Mouse (Mus musculus): ENCODE measurements around the gene Car5a.

Gene Car5a

GRCm38 (mm10) chr8:121880818-121881217 lies 63.9 kb downstream of the Car5a start:
- DNase-seq (ENCODE audit: low read depth) = no peak

- no peak for DNase-seq (ENCODE audit: low read depth)
Measured at GRCm38 (mm10) chr8:121879712-121880111, 65.0 kb downstream of the Car5a start.

GRCm38 (mm10) chr8:121877828-121878480 lies 66.8 kb downstream of the Car5a start:
- DNase-seq (ENCODE audit: low read depth) = no peak

- DNase-seq (ENCODE audit: low read depth) = no peak
Measured at GRCm38 (mm10) chr8:121877212-121877611, 67.5 kb downstream of the Car5a start.

- DNase-seq (ENCODE audit: low read depth) = no peak
Measured at GRCm38 (mm10) chr8:121875517-121875916, 69.2 kb downstream of the Car5a start.

- no peak for DNase-seq (ENCODE audit: low read depth)
Measured at GRCm38 (mm10) chr8:121875045-121875444, 69.7 kb downstream of the Car5a start.

GRCm38 (mm10) chr8:121874031-121874430 lies 70.7 kb downstream of the Car5a start:
- DNase-seq (ENCODE audit: low read depth) = peak; percentile 34

- DNase-seq (ENCODE audit: low read depth) = no peak
Measured at GRCm38 (mm10) chr8:121871833-121872440, 72.8 kb downstream of the Car5a start.

- no peak for DNase-seq (ENCODE audit: low read depth)
Measured at GRCm38 (mm10) chr8:121870190-121870589, 74.5 kb downstream of the Car5a start.

- no peak for DNase-seq (ENCODE audit: low read depth)
Measured at GRCm38 (mm10) chr8:121868896-121869295, 75.8 kb downstream of the Car5a start.

- DNase-seq (ENCODE audit: low read depth) = no peak
Measured at GRCm38 (mm10) chr8:121868196-121868595, 76.5 kb downstream of the Car5a start.
